Mouse (Mus musculus) cortical plate, adult 2 months (tissue): Measurements from ENCODE around the gene Ism2.

Experiments
- CTCF ChIP-seq: fragments of 200-500 bp; IDR thresholded peaks from 2 replicates; pipeline ENCODE4 v1.5.1; 2011; ENCODE audit warnings: mild to moderate bottlenecking, control low read depth, low read length; ENCODE audit not compliant: insufficient read depth; ENCODE audit errors: extremely low read depth
- POLR2A ChIP-seq: fragments of 200-500 bp; IDR thresholded peaks from 2 replicates; pipeline ENCODE4 v1.6.1; 2011; ENCODE audit warnings: mild to moderate bottlenecking, low read length, control low read depth; ENCODE audit not compliant: insufficient read depth; ENCODE audit errors: extremely low read depth

GRCm38 (mm10) chr12:87260562-87260961 is 38.9 kb downstream of the Ism2 start:
- no peak for TF ChIP-seq POLR2A
- no peak for TF ChIP-seq CTCF
